Mouse (Mus musculus) left cerebral cortex, postnatal 10 days (tissue): Measurements from ENCODE around the gene 2610318N02Rik. TPM values are rescaled to one million over a fixed set of nuclear protein-coding genes. Genes with fewer than 3 reads are reported as not detected.
A peak's percentile ranks its signal among the peaks of the same experiment; 100 is the strongest.

Experiments
- microRNA-seq: library from miRNA; unstranded; fragments of <30 nt; microRNA quantifications from one replicate; pipeline ENCODE4 v1.2.0, GENCODE M21; 2022
- total RNA-seq, 2 experiments: library from RNA; stranded (reverse); gene quantifications; 2 replicates each; pipeline ENCODE4 v1.2.3; 2021

Gene 2610318N02Rik
- total RNA-seq, 2 experiments from 2014 or later: 2.6 to 3.6 TPM

Small RNA genes lying within 50 kb of the gene (microRNA-seq; reads per million reads assigned to microRNA genes)
- 379 reads per million, percentile 68 among the genes with 10 or more reads in this experiment for gene Mir130b
- gene Mir301b: 6.3 reads per million, percentile 23 among the genes with 10 or more reads in this experiment

Other genes starting within 250 kb of the 2610318N02Rik start
- 10 to 100 TPM; 25.2 to 25.7 TPM for gene Ppm1f, start 228.7 kb downstream of the 2610318N02Rik start, total RNA-seq
- 100 to 1,000 TPM; 469 to 480 TPM for gene Mapk1, start 141.8 kb downstream of the 2610318N02Rik start, total RNA-seq
- 10 to 100 TPM; 78.5 to 91.2 TPM for gene Ypel1, start 55.5 kb downstream of the 2610318N02Rik start, total RNA-seq
- gene Ppil2, start 13.9 kb downstream of the 2610318N02Rik start, total RNA-seq: 10 to 100 TPM; 84.6 to 87.7 TPM
- 10 to 100 TPM; 10.5 to 11.5 TPM for gene Sdf2l1, start 7.2 kb upstream of the 2610318N02Rik start, total RNA-seq
- 10 to 100 TPM; 49.7 to 52.4 TPM for gene Ydjc, start 19.5 kb upstream of the 2610318N02Rik start, total RNA-seq
- gene Ccdc116, start 22.1 kb upstream of the 2610318N02Rik start, total RNA-seq: 1 to 10 TPM; 7.7 to 8.7 TPM
- 100 to 1,000 TPM; 149 to 151 TPM for gene Ube2l3, start 77.5 kb upstream of the 2610318N02Rik start, total RNA-seq
- 1 to 10 TPM; 1.7 to 1.9 TPM for gene Rimbp3, start 83.4 kb upstream of the 2610318N02Rik start, total RNA-seq
- 1 to 10 TPM; 6.6 TPM for gene Hic2, start 108.4 kb upstream of the 2610318N02Rik start, total RNA-seq
- gene Tmem191c, start 150.9 kb upstream of the 2610318N02Rik start, total RNA-seq: 100 to 1,000 TPM; 121 to 123 TPM
- gene Serpind1, start 206.2 kb upstream of the 2610318N02Rik start, total RNA-seq: 1 to 10 TPM; 1.9 to 2.0 TPM